Mouse (Mus musculus): ENCODE measurements around the gene Gm6793.

The Gm6793 gene

DNA sequence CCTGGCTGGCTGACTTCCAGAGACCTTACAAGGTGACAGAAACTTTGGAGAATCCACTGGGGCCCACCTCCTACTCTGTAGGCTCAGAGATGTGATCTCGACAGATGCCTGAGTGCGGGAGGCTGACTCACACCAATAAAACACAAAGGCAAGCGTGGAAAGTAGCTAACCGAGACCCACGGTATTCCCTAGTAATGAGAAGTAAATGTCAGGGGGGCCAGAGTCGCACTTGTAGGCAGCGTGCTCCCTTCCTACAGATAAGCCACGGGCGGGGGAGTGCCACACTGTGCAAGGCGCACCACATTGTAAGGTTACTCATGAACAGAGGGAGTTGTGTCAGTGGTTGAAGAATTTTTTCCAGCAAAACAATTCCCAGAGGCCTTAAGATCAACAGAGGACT is 30.3 kb downstream of the Gm6793 start:
- DNase-seq (ENCODE audit: low spot score in 2 of 2) = no peak

DNA sequence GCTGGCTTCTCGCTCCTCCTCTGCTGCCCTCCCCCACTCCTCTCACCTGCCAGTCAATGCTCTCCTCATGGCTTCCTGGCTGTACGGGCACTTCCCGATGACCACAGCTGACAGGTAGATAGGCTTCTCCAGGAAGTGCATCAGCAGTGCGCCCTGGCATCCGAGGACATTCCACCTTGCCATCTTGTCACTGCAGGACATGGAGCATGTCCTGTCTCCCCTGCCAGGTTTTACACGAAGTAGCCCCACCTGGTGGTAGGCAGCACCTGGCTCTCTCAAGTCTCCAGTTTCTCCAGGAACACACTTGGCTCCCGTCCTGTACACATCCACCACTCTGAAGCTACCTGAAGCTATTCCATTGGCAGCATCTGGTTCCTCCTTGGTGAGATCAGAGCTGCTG is 32.7 kb downstream of the Gm6793 start:
- DNase-seq (ENCODE audit: low spot score in 2 of 2) = no peak

DNA sequence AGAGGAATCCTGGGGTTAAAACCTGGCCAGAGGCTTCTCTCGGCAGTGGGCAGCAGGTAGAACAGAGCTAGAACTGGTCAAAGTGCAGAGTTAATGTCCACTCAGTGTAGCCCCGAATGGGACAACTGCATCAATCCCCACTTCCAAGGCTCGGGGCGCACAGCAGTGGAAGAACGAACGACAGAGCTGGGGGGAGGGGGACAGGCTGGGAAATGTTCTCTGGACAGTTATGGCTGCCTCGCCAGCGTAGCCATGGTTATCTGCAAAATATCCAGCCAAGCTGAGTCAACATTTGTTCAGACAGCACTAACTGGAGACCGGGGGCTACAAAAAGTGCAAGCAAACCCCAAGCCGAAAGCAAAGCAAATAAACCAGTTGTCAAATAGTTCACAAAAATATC is 36.7 kb downstream of the Gm6793 start:
- DNase-seq (ENCODE audit: low spot score in 2 of 2) = no peak

DNA sequence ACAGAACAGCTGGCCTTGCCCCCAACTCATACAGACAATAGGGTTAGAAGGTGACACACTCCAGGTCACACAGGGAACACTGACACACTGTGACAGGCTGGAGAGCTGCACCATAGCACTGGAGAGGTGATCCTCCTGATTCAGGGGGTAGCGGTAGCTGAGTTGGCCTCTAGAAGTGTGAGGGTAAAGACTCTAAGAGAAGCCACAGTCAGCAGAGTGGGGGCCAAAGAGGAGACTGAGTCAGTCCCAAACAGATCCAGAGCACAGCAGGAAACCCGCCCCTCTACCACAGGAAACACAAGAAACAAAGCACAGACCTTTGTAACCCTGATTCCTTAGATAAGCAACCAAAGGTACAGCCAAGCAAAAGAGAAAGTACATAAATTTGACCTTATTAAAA is 38.5 kb downstream of the Gm6793 start:
- no peak for DNase-seq (ENCODE audit: low spot score in 2 of 2)

DNA sequence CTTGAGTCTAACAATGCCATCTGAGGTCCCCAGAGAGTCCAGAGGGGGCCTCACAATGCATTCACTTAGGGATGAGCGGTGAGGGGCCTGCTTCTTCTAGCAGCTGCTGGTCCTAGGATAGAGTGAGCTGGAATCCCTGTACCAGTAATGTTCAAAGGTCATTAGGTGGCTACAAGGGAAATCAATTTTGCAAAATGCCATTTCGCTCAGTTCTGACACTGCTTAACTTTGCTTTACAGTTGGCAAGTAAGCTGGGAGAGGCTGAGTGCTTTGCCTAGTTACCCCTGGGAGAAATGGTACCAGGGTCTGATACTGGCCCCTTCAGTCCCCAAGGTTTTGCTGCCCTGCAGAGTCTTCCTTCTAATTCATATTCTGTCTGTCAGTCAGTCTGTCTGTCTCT is 39.1 kb downstream of the Gm6793 start:
- no peak for DNase-seq (ENCODE audit: low spot score in 2 of 2)

DNA sequence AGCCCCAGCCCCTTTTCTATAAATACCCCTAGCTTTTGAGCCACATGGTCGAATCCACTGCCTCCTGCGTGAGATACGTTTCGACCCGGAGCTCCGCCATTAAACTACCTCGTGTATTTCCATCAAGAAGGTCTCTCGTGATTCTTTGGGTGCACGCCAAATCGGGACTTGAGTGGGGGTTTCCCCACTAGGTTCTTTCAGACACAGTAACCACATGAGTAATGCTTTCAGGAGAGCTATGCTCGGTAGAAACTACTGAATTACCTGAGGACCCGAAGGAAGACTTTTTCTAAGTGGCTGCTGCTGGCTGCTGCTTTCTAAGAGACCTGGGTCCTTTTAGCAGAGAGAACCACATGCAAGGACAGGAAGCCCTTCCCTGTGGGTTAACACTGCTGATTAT is 40.7 kb downstream of the Gm6793 start:
- no peak for DNase-seq (ENCODE audit: low spot score in 2 of 2)

DNA sequence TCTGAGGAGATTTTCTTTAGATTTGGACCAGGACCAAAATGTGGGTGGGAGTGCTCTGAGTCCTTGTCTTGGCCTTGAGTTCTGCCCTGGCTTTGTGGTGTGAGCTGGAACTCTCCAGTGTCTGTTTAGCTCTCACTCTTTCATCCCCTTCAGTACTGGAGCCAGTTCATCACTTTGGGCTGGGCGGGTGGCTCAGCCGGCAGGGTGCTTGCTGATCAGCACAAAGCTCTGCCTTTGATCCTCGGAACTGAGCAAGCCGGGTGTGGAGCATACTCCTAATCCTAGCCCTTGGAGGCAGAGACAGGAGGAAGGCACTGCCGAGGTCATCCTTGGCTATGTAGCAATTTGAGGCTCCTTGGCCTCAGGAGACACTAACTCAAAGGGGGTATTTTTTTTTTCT is 45.8 kb downstream of the Gm6793 start:
- DNase-seq (ENCODE audit: low spot score in 2 of 2) = no peak

DNA sequence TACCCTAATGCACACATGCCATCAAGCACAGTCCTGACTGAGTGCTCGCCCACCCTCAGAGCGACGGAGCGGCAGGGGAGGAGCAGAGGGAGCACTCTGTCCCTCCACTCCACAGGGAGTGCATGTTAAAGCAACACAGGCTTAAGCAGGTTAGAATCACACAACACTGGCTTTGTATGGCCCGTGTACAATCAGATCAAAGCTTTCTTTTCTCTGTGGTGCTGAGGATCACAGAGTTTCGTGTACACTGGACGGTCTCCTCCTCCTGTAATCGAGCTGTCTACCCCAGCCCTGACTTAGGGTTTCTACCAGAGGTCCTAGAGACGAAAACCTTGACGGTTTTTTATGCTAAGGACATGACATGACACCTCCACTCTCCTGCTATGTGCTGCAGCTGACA is 46.3 kb downstream of the Gm6793 start:
- no peak for DNase-seq (ENCODE audit: low spot score in 2 of 2)

DNA sequence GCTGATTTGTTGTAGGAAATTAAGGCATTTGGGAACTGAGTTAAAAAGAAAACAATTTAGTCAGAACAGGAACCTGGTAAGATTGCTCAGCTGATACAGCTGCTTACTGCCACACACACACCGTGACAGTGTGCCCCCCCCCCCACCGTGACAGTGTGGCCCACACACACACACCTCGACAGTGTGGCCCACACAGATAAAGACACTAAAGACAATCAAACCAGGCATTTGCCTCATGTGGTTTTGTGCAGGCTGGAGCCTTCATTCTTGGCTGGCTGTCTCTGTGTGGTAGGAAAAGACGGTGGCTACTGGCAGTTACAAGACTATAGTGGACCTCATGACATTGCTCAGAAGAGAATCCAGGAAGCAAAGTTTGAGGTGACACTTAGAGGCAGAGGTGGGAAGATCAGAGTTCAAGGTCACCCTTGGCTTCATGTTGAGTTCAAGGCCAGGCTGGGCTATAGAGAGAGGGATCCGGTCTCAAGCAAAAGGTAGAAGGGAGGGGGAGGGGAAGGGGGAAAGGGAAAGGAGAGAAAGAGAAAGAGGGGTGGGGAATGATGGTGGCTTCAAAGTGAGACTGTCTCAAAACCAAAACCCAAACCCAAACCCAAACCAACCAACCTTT is 47.5 kb downstream of the Gm6793 start:
- no peak for DNase-seq (ENCODE audit: low spot score in 2 of 2)

DNA sequence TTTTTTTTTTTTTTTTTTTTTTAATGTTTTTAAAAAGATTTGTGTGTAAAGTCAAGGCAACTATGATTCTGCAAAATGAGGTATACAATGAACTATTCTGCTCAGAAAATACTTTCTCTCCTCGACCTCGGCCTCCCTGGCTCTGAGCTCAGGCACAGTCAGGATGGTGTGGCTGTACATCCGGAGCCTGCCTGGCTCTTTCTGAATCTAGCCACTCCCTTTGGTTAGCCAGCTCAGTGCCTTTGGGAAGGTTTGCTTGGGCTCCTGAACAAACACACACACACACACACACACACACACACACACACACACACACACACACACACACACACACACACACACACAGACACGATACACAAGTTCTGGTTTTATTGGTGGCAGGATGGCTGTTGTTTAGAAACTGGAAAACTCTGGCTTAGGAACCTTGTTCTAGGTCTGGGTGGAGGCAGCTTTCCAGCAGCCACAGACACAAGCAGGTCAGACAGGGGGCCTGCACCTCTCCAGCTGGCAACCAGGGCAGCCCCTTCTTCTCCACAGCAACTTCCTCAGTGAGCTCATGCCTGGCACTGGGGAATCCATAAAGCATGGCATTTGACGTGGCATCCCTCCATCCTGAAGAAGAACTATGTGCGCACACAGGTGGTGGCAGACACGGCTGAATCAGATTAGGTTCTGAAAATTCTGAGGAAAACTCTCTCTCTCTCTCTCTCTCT is 49.8 kb downstream of the Gm6793 start:
- no peak for DNase-seq (ENCODE audit: low spot score in 2 of 2)

DNA sequence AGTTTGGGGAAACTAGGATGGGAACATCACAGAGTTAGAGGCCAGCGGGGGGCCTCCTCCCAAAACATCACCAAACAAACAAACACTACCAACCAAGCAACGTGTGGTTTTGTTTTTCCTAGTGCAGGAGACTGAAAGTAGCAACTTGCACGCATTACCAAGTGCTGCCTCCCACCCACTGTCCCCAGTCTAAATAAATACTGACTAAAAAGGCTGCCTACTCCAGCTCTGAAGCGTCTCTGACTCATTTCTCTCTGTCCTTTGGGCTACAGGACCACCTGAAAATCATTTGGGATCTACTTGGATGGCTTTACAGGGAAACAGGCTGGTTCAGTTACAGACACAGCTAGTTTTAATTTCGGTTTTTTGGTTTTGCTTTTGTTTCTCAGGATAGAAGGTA is 50.5 kb downstream of the Gm6793 start:
- DNase-seq (ENCODE audit: low spot score in 2 of 2) = no peak

DNA sequence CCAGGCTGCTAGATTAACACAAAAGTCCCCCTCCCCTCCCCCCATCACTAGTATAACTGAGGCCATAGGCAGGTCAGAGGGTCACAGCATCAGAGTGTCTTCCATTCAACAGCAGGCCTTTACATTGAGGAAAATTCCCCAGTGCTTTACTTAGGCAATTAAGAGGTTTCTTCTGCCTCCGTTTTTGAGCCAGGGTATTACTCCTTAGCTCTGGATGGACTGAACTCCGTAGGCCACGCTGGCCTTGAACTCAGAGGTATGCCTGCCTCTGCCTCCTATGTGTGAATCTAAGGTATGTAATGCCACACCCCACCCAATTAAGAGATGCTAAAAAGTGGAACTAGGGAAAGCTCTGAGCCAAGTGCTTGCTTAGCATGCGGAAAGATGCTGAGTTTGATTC is 51.3 kb downstream of the Gm6793 start:
- DNase-seq (ENCODE audit: low spot score in 2 of 2) = no peak

All from spleen, postnatal 36 days (tissue).